Mouse (Mus musculus) cerebellum, adult 2 months (tissue): ENCODE measurements around the gene Rnf6. TPM values are rescaled to one million over a fixed set of nuclear protein-coding genes. Genes with fewer than 3 reads are reported as not detected.

Experiments
- DNase-seq, 2 experiments: peaks; one replicate each; pipeline ENCODE4 v3.0.0; 2021
- H3K27ac ChIP-seq: fragments of 200-500 bp; 2 replicates; pipeline ENCODE4 v1.5.1; 2012; ENCODE audit warnings: low read length, control low read depth, inconsistent platforms; ENCODE audit not compliant: insufficient read depth
- H3K27me3 ChIP-seq: fragments of 200-500 bp; 2 replicates; pipeline ENCODE4 v1.6.1; 2012; ENCODE audit warnings: inconsistent platforms, mild to moderate bottlenecking, low read length, moderate library complexity; ENCODE audit not compliant: control insufficient read depth, insufficient read depth
- H3K4me1 ChIP-seq: fragments of 200-500 bp; 2 replicates; pipeline ENCODE4 v1.6.1; 2011; ENCODE audit warnings: low read length; ENCODE audit not compliant: control insufficient read depth, insufficient read depth
- H3K4me3 ChIP-seq: fragments of 200-500 bp; replicated peaks from 2 replicates; pipeline ENCODE3; 2011; ENCODE audit warnings: mild to moderate bottlenecking, low read depth, low read length, control low read depth; ENCODE audit not compliant: insufficient read depth
- CTCF ChIP-seq: fragments of 200-500 bp; IDR thresholded peaks from 2 replicates; pipeline ENCODE4 v1.5.1; 2011; ENCODE audit warnings: low read depth, mild to moderate bottlenecking, control low read depth, low read length, moderate library complexity, borderline replicate concordance; ENCODE audit not compliant: insufficient read depth
- POLR2A ChIP-seq: fragments of 200-500 bp; IDR thresholded peaks from 2 replicates; pipeline ENCODE4 v1.6.1; 2011; ENCODE audit warnings: low read length, control low read depth, borderline replicate concordance; ENCODE audit not compliant: insufficient read depth
- WGBS: fragments of 180-500 bp; shearing (Covaris S2); methylation state at CpG from one replicate; pipeline ENCODE4 v1.1.7; 2018; 5-methylcytosine and 5-hydroxymethylcytosine counted together
- polyA plus RNA-seq: library from polyadenylated mRNA; depleted of rRNA; stranded (reverse); fragments of >200 nt; gene quantifications from 2 replicates; pipeline ENCODE4 v1.2.3, GENCODE M21; 2012

The Rnf6 gene
- polyA plus RNA-seq, 1 experiment, result 68.4 TPM

- Histone ChIP-seq H3K4me1 (peaks cover 2% of the 10 kb centered on the region; the same call in 1 of the 2 replicates), H3K4me3 (no peak overlapping the region), H3K27me3 (no peaks in the 10 kb centered on the region), H3K27ac (no peak overlapping the region)
- no peak for TF ChIP-seq POLR2A
- TF ChIP-seq CTCF, result no peak
- no peak for DNase-seq
- WGBS, result 84% methylated on average over 10 of the region's 10 CpGs
Measured at GRCm38 (mm10) chr5:146238274-146238673, 16.9 kb upstream of the Rnf6 start.

- whole genome bisulfite sequencing, result 76% methylated on average over 1 of the region's 1 CpGs
- Histone ChIP-seq H3K4me3 (no peak overlapping the region), H3K4me1 (peaks cover 2% of the 10 kb centered on the region; the same call in 1 of the 2 replicates), H3K27ac (no peak overlapping the region), H3K27me3 (no peaks in the 10 kb centered on the region)
- DNase-seq, result no peak
- TF ChIP-seq POLR2A, result no peak
- TF ChIP-seq CTCF, result no peak
Measured at GRCm38 (mm10) chr5:146234336-146234735, 13.0 kb upstream of the Rnf6 start.

- TF ChIP-seq POLR2A (no peak), CTCF (no peak)
- H3K27me3 ChIP-seq, result no peaks in the 10 kb centered on the region
- WGBS, result 27% methylated on average over 11 of the region's 11 CpGs
- no peak overlapping the region for H3K27ac ChIP-seq
- peak overlapping the region; percentile 78 for H3K4me3 ChIP-seq
- H3K4me1 ChIP-seq, result no peaks in the 10 kb centered on the region; the same call in 1 of the 2 replicates
- DNase-seq, result no peak
Measured at GRCm38 (mm10) chr5:146232816-146233215, 11.5 kb upstream of the Rnf6 start.

GRCm38 (mm10) chr5:146232056-146232675, 10.8 kb upstream of the Rnf6 start:
- Histone ChIP-seq H3K27ac (no peak overlapping the region), H3K4me1 (no peaks in the 10 kb centered on the region; the same call in 1 of the 2 replicates), H3K4me3 (peak overlapping the region; percentile 78), H3K27me3 (no peaks in the 10 kb centered on the region)
- DNase-seq, result no peak
- no peak for TF ChIP-seq POLR2A
- no peak for TF ChIP-seq CTCF
- 17% methylated on average over 6 of the region's 6 CpGs for WGBS

- under 1% methylated on average over 19 of the region's 19 CpGs for WGBS
Measured at GRCm38 (mm10) chr5:146231655-146231996, 10.3 kb upstream of the Rnf6 start.

GRCm38 (mm10) chr5:146230864-146231654, 9.7 kb upstream of the Rnf6 start, which contains the start of gene Cdk8:
Cdk8 (plus strand) TSS chr5:146231230.
- Histone ChIP-seq H3K27me3 (no peaks in the 10 kb centered on the region), H3K4me1 (no peaks in the 10 kb centered on the region; the same call in 1 of the 2 replicates), H3K27ac (peak within 1 kb of the TSS; percentile 81), H3K4me3 (peak within 1 kb of the TSS; percentile 78)
- DNase-seq, result peak; percentile 95
- WGBS, result under 1% methylated on average over 91 of the region's 102 CpGs
- peak; percentile 83 for TF ChIP-seq POLR2A
- no peak for TF ChIP-seq CTCF

More at GRCm38 (mm10) chr5:146231655-146231996, 10.3 kb upstream of the Rnf6 start:
- Histone ChIP-seq H3K27me3 (no peaks in the 10 kb centered on the region), H3K4me3 (peak overlapping the region; percentile 78), H3K27ac (0 out of 2 replicates have a peak overlapping the region, but pooled peaks have one; percentile 81), H3K4me1 (no peaks in the 10 kb centered on the region; the same call in 1 of the 2 replicates)
- no peak for TF ChIP-seq POLR2A
- DNase-seq, result peak in 1 of 2 experiments; percentile 53

- Histone ChIP-seq H3K4me1 (no peaks in the 10 kb centered on the region), H3K27ac (no peak overlapping the region), H3K4me3 (peak overlapping the region; percentile 78), H3K27me3 (no peaks in the 10 kb centered on the region)
- TF ChIP-seq CTCF (no peak), POLR2A (no peak)
- 54% methylated on average over 17 of the region's 17 CpGs for WGBS
- no peak for DNase-seq
Measured at GRCm38 (mm10) chr5:146229869-146230650, 8.7 kb upstream of the Rnf6 start.
